Mouse (Mus musculus) frontal cortex, adult (tissue): ENCODE results near the gene Ano3.
"Not testable (repeated sequence)": the region's sequence is repeated elsewhere in the genome, so short reads cannot be mapped to it uniquely, and the experiment has no call there.

Experiments
- ATAC-seq: cut with Nextera tagmentation; 2 replicates; pipeline ENCODE4 v1.9.2; 2017; ENCODE audit warnings: mild to moderate bottlenecking, moderate library complexity, mixed read lengths; ENCODE audit not compliant: low TSS enrichment

Ano3 gene

DNA sequence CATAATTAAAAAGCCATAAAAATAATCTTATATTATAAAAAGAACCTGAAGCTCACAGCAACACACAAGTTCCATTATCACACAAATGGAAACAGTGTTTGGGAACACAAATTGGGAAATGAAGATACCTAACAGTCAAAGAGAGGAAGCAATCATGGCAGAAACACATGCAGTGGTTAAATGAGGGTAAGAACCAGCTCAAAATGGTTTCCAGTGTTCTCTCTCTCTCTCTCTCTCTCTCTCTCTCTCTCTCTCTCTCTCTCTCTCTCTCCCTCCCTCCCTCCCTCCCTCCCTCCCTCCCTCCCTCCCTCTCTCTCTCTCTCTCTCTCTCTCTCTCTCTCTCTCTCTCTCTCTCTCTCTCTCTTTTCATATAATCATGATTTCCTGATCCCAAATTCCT lies at the start of gene Ano3:
Ano3 (minus strand) TSS at position 101 of the 400 bp plus-strand sequence.
- not testable (repeated sequence) for ATAC-seq

DNA sequence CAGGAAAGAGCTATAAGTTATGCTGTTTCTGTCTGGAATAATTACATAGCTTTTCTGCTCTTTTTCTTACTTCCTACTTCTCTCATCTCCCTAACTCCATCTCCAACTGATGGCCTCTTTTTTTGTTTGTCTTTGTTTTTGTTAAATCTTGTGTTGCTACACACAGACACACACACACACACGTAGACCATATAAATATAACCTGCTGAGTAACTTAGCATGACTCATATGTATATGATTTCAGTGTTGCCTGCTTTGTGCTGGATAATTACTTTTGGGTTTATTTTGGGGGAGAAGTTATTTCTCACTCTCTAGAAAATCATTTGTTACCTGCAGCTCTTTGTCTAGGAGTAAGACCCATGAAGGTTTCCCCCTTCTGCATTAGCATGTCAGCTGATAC lies 39.3 kb upstream of the Ano3 start:
- peak; percentile 70 for ATAC-seq

DNA sequence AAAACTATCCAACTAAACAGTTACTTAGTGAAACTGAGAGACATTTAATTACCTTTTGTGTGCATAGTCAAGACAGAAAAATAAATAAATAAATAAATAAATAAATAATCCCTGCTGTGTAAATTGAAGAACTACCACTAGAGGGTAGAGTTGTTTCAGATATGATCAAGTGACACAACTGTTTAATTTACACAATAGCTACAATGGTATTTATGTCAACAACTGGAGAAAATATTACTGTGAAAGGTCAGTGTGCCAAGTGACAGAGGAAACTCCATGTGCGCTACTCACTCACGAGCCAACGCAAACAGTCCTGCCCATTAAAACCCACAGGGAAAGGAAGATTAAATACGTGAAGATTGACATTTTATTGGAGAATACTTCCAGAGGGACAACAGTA lies 38.8 kb upstream of the Ano3 start:
- peak; percentile 46; the same call in 1 of the 2 replicates for ATAC-seq

DNA sequence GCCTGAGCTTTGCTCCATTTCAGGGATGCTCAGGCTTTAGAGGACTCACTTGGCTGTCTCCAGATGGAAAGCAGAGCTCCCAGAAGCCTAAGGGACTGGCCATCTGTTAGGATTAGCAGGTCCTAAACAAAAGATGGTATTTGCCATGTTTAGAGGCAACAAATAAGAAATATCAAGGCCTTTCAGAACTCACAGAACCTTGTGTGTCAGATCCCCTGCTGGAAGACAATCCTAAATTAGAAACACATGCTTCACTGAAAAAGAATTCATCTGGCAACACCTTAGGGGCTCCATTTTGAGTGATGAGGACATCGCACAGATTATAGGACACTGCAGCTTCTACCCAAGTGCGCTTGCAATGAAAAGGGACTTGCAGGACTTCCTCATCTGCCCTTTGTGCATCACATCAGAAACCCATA lies 35.1 kb upstream of the Ano3 start:
- peak; percentile 63 for ATAC-seq

DNA sequence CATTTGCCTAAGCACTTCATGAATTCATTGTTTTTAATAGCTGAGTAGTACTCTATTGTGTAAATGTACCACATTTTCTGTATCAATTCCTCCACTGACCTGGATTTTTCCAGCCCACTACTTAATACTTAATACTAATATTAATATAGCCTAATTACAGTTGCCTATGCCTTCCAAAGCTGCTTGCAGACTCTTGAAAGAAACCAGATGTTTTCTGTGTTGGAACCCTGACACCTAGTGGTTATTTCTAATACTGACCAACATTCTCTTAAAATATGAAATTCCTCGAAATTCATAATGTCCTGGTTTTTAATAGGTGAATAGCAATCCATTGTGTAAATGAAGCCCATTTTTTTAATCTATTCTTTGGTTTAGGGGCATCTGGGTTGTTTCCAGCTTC lies 31.0 kb upstream of the Ano3 start:
- ATAC-seq = no peak

DNA sequence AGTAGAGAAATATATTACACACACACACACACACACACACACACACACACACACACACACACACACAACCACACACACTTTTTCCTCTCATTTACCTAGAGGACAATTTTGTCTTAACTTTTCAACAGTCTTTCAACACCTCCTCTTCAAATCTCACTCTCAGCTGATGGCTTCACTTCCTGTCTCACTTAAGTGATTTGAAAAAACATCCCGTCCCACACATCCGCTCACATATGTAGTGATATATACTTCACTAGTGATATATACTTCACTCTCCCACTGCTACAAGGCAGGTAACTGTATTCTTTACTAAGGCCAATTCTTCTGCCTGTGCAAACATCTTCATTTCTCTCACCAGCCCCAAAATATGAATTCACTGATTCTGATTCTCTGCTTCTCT lies 28.9 kb upstream of the Ano3 start:
- ATAC-seq = peak; percentile 88

DNA sequence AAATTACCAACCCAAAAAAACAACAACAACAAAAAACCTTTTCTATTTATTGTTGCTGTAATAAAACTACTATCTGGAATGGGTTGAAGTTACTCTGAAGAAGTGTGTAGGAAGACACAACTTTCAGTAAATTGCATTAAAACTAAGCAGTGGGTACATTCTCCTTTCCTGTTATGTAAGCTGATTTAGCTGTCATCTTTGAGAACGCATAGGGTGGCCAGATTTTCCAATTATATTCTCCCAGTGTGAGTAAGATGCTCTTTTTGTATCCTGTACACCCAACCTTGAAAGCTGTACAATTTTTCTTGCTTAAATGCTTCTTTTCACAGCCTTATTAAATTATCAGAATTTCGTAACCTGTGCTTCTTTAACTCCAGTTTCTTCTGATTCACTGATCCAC lies 26.1 kb upstream of the Ano3 start:
- ATAC-seq = peak; percentile 90

DNA sequence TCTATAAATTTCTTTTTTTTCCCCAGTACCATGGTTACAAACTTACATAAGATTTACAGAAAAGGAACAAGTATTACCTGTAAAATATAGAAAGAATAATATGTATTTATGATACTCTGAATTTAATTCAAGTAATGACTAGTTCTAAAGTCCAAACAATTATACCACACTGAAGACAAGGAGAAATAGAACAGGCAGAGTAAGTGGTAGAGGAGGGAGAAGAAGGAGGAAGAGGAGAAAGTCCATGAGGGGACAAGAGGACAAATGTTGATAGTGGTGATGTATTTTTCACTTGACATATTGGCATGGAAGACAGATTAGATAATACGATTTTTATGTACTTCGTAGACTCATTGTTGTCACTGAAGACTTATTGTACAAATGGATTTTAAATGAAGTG lies 19.4 kb upstream of the Ano3 start:
- ATAC-seq = no peak

DNA sequence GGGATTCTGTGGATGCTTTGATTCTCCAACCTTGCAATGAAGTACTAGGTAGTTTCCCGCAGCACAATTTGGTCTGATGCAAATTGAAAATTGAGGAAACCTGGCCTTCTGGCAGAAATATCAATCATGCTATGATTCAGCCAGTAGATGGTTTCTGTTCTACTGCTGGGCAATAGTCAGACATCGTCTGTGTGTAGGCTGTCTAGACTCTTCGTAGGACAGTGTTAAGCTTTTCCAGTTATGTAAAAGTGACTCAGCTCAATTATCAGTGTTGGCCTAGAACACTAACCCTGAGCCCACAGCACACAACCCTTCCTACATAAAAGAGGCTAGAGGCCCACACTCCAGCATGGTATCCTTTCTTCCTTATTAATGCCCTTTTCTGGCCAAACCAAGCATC lies 14.7 kb upstream of the Ano3 start:
- peak; percentile 73 for ATAC-seq

DNA sequence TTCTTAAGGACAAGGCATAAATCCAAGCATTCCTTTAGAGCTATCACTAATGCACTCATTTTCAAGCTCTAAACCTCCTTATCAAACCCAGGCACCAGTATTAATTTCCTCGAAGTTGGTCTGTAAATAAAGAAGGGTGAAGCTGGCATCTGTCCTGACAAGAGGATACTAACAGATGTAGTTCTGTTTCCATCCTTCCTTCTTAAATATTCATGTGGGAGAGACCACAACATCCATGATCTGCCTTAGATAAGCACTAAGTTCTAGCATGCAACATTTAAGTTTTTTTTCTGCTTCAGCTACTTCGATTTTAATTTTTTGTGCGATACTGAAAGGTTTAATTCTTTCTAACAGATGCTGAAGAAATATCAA lies 305 bp downstream of the Ano3 start:
- ATAC-seq = no peak

DNA sequence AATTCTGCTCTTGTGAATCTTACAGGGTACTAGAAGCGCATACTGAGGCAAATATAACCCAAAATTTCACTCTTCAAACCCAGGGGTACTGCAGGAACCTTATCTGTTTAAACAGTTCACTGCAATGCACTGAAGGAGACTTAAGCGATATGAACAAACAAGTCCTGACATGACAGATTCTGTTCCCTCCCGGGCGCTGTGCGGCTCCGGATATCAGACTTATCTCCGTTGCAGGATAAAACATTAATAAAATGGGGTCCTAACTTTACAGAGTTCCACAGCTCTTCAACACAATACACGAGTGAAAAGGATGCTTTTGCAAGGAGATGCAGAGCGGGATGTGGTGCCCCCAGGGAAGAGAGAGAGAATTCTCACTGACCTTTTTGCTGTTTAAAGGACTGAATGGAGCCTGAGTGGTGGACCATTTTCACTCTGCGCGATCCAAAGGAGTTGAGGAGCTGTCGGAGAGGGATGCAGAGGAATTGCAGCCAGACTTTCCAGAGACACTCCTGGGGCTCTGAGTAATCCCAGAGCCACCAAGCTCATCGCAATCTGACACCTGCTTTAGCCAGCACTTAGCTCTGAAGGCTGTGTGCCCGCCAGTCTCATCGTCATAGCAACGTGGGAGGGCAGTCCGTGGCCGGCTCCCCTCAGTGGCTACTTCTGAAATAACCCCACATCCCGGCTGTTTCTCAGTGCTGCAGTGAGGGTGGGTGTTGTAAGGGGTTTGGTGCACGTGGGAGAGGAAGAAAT lies 868 bp downstream of the Ano3 start:
- ATAC-seq = peak; percentile 91

DNA sequence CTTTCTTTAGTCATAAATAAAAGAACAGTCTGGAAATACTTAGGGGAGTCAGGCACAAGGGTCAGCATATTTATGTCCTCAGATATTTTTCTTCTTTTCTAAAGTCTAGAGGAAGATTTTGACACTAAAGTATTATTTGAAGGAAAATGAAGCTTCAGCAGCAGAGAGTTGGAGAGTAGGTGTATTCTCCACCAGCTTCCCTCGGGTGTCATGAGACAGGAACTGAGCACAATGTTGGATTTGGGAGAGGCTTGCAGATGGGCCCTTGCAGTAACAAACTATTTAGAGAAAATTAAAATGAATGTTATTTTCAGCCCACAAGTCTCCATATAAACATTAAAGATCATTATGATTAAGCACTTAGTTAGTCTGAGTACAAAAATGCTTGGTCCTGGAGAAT lies 5.6 kb downstream of the Ano3 start:
- peak; percentile 56; the same call in 1 of the 2 replicates for ATAC-seq

DNA sequence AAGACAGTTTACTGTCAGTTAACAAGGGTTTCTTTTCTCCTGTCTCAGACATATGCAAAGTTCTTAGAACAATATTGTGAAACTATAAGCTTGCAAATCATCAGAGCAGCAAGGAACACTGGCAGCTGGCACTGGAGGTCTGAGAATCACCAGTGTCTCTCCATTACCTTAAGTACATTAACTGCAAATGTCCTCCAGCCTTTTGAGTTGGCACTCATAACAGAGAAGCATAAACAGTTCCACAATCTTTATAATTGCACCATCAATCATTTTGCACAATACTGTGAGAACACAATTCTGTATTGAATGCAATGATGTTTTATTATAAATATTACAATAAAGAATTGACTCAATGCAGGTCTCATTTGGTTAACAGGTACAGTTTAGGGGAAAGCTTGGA lies 15.0 kb downstream of the Ano3 start:
- ATAC-seq = no peak

DNA sequence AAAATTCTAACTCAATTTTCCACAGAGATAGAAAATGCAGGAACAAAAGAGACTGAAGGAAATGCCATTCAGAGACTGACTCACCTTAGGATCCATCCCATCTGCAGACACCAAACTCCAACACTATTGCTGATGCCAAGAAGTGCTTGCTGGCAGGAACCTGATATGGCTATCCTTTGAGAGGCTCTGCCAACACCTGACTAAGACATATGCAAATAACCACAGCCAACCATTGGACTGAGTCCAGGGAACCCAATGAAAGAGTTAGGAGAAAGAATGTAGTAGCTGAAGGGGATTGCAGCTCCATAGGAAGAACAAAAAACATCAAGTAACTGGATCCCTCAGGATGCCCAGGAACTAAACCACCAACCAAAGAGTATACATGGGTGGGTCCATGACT lies 21.6 kb downstream of the Ano3 start:
- peak; percentile 75 for ATAC-seq

DNA sequence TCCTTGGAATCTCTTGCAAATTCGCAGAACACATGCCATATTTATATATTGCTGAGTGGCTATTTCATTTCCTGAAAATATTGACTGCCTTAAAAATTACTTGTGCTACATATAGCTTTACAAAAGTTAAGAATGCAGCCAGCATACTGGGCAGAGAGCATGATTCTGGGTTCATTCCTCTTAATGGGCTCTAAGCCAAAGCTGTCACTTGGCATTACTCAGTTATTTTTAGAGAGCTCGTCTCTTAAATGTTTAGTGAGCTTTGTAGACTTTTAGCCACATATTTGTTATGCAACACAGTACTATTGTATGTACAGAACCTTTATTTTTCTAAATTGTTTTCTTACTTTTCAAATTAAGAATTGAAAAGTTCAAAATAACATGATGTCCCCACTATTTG lies 41.2 kb downstream of the Ano3 start:
- no peak for ATAC-seq

DNA sequence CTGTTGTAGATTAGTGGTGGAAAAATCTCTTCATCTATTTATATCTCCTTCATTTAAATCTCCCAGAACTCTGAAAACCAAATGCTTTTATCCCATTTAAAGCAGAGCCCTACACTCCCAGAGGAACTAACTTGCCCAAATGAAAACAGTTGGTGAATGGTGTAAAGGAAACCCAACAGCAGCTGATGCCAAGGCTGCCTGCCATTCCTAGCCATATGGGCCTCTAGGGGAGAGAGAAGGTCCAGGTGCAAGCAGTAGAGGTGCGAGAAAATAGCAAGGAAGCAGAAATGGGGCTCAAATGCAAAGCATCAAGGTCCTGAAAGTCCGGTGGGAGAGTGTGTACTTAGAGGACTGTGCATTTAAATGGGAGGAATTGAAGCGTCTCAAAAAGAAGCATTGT lies 44.2 kb downstream of the Ano3 start:
- ATAC-seq = peak; percentile 95

DNA sequence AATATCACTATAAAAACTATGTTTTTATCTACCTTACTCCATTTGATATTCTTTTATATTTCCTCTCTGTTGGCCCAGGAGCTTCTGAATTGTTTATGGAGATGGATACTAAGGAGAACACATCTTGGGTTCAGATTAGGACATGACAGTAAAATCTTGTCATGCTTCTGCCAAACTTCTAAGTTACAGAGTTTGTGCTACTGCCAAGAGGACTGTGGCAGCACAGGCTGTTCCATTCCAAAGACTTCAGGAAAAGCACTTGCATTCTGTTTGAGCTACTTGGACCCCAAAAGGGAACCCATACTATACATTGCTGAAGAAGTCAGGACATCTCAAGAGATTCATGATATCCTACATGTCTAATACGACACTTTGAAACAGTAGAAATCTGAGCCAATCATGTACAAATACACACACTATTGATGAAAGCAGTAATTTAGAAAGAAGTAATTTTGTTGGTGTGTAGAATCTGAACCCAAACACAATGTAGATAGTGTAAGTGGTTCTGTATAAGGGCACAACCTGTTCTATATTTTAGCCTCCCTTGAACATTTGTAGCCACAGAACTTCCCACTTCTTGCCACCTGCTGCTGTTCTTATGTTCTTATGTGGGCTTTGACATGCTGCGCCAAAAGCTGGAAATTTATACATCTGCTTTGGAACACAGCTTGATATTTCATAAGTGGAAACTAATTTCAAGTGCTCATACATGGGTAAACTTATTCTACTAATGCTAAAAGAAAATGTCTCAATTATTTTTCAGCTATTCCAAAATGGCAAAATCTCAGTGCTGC lies 54.0 kb downstream of the Ano3 start:
- peak; percentile 81 for ATAC-seq

DNA sequence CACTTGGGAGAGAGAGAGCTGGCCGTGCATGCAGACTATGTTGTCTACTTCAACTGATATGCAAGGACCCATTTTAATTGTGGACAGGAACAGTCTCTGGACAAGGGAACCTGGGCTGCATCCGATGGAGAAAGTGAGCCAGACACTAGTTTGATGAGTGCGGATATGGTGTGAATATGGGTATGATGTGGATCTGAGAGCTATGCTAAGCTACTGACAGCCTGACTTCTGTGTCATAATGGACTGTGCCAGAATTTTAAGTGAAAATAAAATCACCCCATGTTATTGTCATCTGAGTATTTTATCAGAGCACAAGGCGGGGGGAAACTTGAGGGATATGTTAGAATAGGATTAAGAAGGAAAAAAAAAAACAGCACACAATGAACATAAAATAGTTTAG lies 79.1 kb downstream of the Ano3 start:
- ATAC-seq = no peak; the same call in 1 of the 2 replicates

DNA sequence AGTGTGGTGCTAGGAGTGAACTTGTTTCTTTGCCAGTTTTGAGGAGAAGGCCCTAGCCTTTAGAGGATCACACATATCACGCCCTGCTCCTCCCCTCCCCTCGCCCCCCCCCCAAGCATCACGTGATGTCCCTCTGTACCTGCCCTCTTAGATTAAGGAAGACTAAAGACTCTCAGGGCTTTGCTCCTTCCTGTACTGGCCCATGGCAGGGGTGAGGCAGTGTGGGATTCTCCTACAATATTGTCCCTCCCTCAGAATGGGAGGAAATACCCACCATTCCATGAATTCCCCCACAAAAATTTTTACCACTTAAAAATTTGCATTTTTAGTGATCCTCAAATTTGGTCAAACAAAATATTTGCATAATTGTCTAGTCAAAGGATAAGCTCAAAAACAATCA lies 85.1 kb downstream of the Ano3 start:
- no peak for ATAC-seq

DNA sequence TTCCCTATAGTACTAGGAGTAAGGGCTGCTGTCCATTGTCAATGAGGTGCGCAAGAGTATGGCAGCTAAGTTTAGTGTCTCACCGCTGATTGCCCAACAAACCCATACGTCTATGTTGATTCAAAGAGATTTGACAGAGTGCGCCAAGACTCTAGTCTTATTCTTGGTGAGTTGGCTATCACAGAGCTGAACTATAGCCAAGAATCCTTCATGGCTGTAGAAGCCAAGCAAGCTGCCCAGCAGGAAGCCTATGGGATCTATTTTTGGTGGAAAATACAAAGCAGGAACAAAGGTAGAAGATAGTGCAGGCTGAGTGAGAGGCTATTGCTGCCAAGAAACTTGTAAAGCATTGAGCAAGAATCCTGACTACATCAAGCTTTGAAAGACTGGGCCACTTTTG lies 87.3 kb downstream of the Ano3 start:
- no peak for ATAC-seq

DNA sequence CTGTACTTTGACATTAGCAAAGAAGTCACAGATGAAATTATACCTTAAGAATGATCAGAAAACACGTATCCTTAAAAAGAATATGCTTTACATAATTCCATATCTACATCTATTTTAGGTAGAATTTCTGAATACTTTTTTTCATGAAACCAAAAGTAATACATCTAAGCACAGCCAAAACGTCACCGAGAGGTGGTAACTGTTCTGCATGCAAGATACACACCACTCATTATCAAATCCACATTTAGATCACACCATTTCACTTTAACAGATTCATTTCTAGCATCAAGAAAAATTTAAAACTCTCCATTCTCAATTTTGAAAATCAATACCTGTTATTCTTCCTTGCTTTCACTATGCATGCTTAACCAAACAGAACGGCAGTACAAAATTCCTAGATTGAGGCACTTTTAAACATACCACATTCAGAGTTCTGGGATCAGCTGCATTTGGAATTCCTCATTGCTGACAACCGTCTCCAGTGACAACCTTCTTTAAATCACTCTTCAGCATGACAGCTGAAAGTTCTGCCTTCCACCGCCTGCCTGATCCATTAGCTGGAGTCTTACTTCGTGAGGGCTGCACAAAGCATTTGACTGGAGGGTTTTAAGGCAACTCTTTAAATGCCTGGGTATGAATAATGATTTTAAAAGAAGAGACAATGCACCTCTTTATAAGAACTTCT lies 111.0 kb downstream of the Ano3 start:
- peak; percentile 78 for ATAC-seq

DNA sequence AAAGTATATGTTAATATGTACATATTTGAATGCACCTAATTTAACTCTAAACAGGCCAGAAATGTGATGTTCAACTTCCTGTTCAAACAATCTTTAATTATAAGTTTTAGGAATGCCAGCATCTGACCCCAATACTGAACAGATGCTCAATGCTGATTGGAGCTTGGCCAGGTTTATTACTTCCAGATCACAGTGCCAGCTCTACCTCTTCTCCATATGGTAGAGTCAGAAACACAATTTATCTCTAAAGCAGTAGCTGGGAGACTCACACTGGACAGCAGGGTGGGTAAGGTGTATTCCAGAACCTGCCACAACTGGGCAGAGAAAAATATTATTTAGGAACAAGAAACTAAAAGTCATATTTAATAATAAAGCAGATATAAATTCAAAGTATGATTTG lies 134.5 kb downstream of the Ano3 start:
- no peak for ATAC-seq

DNA sequence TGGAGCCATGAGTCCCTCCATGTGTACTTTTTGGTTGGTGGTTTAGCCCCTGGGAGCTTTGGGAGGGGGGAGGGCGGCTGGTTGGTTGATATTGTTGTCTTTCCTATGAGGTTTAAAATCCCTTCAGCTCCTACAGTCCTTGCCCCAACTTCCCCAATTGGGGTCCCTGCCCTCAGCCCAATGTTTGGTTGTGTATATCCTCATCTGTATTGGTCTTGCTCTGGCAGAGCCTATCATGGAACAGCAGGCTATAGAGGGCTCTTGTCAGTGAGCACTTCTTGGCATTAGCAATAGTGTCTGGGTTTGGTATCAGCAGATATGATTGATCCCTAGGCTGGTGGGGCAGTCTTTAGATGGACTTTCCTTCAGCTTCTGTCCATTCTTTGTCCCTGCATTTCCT lies 135.8 kb downstream of the Ano3 start:
- ATAC-seq = no peak
